Comparison of ENCODE assay signal across 9 mouse cellular contexts in genomic region chr8:85035728-85036310, GRCm38 (mm10). TPM values are rescaled to one million over a fixed set of nuclear protein-coding genes. Genes with fewer than 3 reads are reported as not detected.
DNase-seq lines count a peak whose midpoint lies in the region; ATAC-seq lines count a peak whose summit lies in the region.
"Had no signal": no experiment of that assay in that cellular context is flagged by ENCODE, and none has a peak within 500 bp of the region (broad histone marks: within the 10 kb centered on the region; RNA-seq: fewer than 3 reads in every experiment).

No protein-coding gene starts in this region.

- peak; percentile 32 for DNase-seq in embryo, embryonic 11 days
- DNase-seq in embryo, embryonic 10 days (ENCODE audit: low spot score): no peak
- peak; percentile 47 for DNase-seq in T-cell, adult 2 months (ENCODE audit: low spot score)
- DNase-seq in kidney, postnatal 25 days: peak; percentile 34 to 44
- DNase-seq in frontal cortex, postnatal 10 days (ENCODE audit: low spot score in 2 of 2): no peak
- DNase-seq in gastrocnemius, adult 18-20 months (ENCODE audit: low spot score): no peak

- H3K9ac ChIP-seq in heart, embryonic 12.5 days: peak overlapping the region; percentile 73
- H3K9ac ChIP-seq in midbrain, embryonic 15.5 days: peak overlapping the region; percentile 58

- no peaks in the 10 kb centered on the region for H3K27me3 ChIP-seq in heart, embryonic 12.5 days (replicated peaks)
- H3K27me3 ChIP-seq in midbrain, embryonic 15.5 days (replicated peaks): no peaks in the 10 kb centered on the region

- H3K4me2 ChIP-seq in heart, embryonic 12.5 days: peak overlapping the region; percentile 92
- H3K4me2 ChIP-seq in midbrain, embryonic 15.5 days: peak overlapping the region; percentile 95

- H3K36me3 ChIP-seq in heart, embryonic 12.5 days: peaks cover 42% of the 10 kb centered on the region
- H3K36me3 ChIP-seq in midbrain, embryonic 15.5 days (replicated peaks): peaks cover 23% of the 10 kb centered on the region

- H3K9me3 ChIP-seq in heart, embryonic 12.5 days (replicated peaks): no peaks in the 10 kb centered on the region
- no peaks in the 10 kb centered on the region for H3K9me3 ChIP-seq in midbrain, embryonic 15.5 days

- peak overlapping the region; percentile 72 for H3K27ac ChIP-seq in heart, embryonic 12.5 days (ENCODE audit: poor library complexity, severe bottlenecking)
- peak overlapping the region; percentile 97 for H3K27ac ChIP-seq in midbrain, embryonic 15.5 days

- ATAC-seq in heart, embryonic 12.5 days (ENCODE audit: insufficient number of reproducible peaks, low FRiP score): no peak
- peak; percentile 22 for ATAC-seq in midbrain, embryonic 15.5 days (replicated peaks)

- H3K4me1 ChIP-seq in heart, embryonic 12.5 days (replicated peaks): peaks cover 24% of the 10 kb centered on the region
- peaks cover 29% of the 10 kb centered on the region for H3K4me1 ChIP-seq in midbrain, embryonic 15.5 days

- H3K4me3 ChIP-seq in heart, embryonic 12.5 days: peak overlapping the region; percentile 92
- peak overlapping the region; percentile 80 for H3K4me3 ChIP-seq in midbrain, embryonic 15.5 days

- under 1% methylated on average over 15 of the region's 15 CpGs for WGBS in heart, embryonic 12.5 days
- WGBS in midbrain, embryonic 15.5 days: 2% methylated on average over 15 of the region's 15 CpGs

RNA-seq across cellular contexts. Expression of gene Tnpo2, which starts 0.9 kb away (rescaled TPM):
- 28.8 and 34.4 TPM in 2 replicates for polyA plus RNA-seq in heart, embryonic 12.5 days (2016; fragmentation: Nextera tagmentation; extraction: Ambion mirVana)
- polyA plus RNA-seq in midbrain, embryonic 15.5 days (2015; fragmentation: Nextera tagmentation; extraction: Ambion mirVana): 64.2 and 71.0 TPM in 2 replicates
- total RNA-seq in gastrocnemius, adult 18-20 months (2021): 10 to 100 TPM; 27.6 to 35.4 TPM

RNA-seq across cellular contexts. Expression of gene Trir, which starts 9.2 kb away (rescaled TPM):
- polyA plus RNA-seq in heart, embryonic 12.5 days (2016; fragmentation: Nextera tagmentation; extraction: Ambion mirVana): 102 and 109 TPM in 2 replicates
- polyA plus RNA-seq in midbrain, embryonic 15.5 days (2015; fragmentation: Nextera tagmentation; extraction: Ambion mirVana): 121 and 124 TPM in 2 replicates
- 10 to 100 TPM; 70.4 to 78.8 TPM for total RNA-seq in gastrocnemius, adult 18-20 months (2021)

RNA-seq across cellular contexts. Expression of gene Asna1, which starts 10.7 kb away (rescaled TPM):
- 114 and 118 TPM in 2 replicates for polyA plus RNA-seq in heart, embryonic 12.5 days (2016; fragmentation: Nextera tagmentation; extraction: Ambion mirVana)
- 146 and 159 TPM in 2 replicates for polyA plus RNA-seq in midbrain, embryonic 15.5 days (2015; fragmentation: Nextera tagmentation; extraction: Ambion mirVana)
- 10 to 100 TPM; 53.6 to 58.0 TPM for total RNA-seq in gastrocnemius, adult 18-20 months (2021)

RNA-seq across cellular contexts. Expression of gene Best2, which starts 21.5 kb away (rescaled TPM):
- polyA plus RNA-seq in heart, embryonic 12.5 days (2016; fragmentation: Nextera tagmentation; extraction: Ambion mirVana): not detected in 2 replicates
- polyA plus RNA-seq in midbrain, embryonic 15.5 days (2015; fragmentation: Nextera tagmentation; extraction: Ambion mirVana): not detected in 2 replicates
- total RNA-seq in gastrocnemius, adult 18-20 months (2021): not detected
- total RNA-seq: adrenal gland, adult 18-20 months had no signal

RNA-seq across cellular contexts. Expression of gene Fbxw9, which starts 24.0 kb away (rescaled TPM):
- 17.3 and 18.8 TPM in 2 replicates for polyA plus RNA-seq in heart, embryonic 12.5 days (2016; fragmentation: Nextera tagmentation; extraction: Ambion mirVana)
- polyA plus RNA-seq in midbrain, embryonic 15.5 days (2015; fragmentation: Nextera tagmentation; extraction: Ambion mirVana): 84.5 and 86.2 TPM in 2 replicates
- total RNA-seq in gastrocnemius, adult 18-20 months (2021): 1 to 10 TPM; 1.8 TPM

Comparison
In these comparisons a context has a peak if more than half of its experiments do, and no peak if none do; other contexts are left out.
1. DNase-seq: peak in embryo, embryonic 11 days (single experiment), T-cell, adult 2 months (single experiment) and kidney, postnatal 25 days (2 of 2); none in embryo, embryonic 10 days (single experiment), frontal cortex, postnatal 10 days (0 of 2) and gastrocnemius, adult 18-20 months (single experiment).